Mouse (Mus musculus): ENCODE measurements around the gene Tctex1d1. TPM values are rescaled to one million over a fixed set of nuclear protein-coding genes. Genes with fewer than 3 reads are reported as not detected.

Gene Tctex1d1
- 1 to 10 TPM in 1 of 2 experiments, not detected in 1; 1.3 TPM for total RNA-seq (2021)
- long read RNA-seq, experiment 1, partial matches to known transcripts, result 0 of 1 reads
- long read RNA-seq, experiment 1, other reads (novel, unspliced or antisense), result 1 of 1 reads
- long read RNA-seq, experiment 2, result 0 reads

DNA sequence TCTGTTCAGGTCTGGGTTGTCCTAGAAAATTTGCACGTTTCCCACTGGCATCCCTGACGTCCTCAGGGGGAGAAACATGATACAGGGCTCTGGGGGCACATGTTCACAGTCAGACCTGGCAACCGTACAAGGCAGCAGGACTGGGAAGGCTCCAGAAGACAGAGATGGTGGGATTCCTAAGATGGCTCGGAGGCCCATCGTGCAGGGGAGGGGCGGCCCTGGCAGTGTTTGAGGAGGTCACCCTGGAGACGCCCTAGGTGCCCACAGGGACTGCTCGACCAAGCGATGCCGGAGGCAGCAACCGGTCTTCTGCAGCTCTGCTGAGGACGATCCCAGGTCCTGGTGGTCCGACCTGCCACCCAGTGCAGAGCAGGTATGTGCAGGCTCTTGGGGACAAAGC, at the start of gene Tctex1d1:
TSS of gene Tctex1d1 (plus strand) at position 167 of the 400 bp plus-strand sequence.
- peak in 1 of 2 experiments; percentile 13 for DNase-seq
- intact Hi-C loops (cut with DNase I), result no loop called here

- DNase-seq, result no peak
- intact Hi-C loops (cut with DNase I), result no loop called here
Measured at GRCm38 (mm10) chr4:102929491-102929890, 48.9 kb upstream of the Tctex1d1 start.

GRCm38 (mm10) chr4:102930679-102931078, 47.7 kb upstream of the Tctex1d1 start:
- DNase-seq, result no peak
- intact Hi-C loops (cut with DNase I), result no loop called here

DNA sequence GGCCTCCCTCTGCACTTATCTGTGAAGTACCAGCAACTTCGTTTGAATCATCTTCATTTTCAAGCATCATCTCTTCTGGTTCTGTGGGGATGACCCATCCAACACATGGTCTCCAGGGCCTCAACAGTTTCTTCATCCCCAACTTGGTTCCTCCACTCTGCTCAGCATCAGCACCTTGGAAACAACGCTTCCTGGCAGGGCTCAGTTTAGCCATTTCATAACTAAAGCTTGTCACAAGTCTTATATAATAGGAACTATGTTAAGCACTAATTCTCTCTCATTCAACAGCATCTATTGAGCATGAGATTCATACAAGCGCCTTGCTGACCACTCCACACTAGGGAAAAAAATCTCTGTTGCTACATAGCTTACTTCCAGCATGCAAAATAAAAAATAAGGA, 38.1 kb upstream of the Tctex1d1 start:
- intact Hi-C loops (cut with DNase I), result no loop called here
- DNase-seq, result no peak

- intact Hi-C loops (cut with DNase I), result no loop called here
- no peak for DNase-seq
Measured at GRCm38 (mm10) chr4:102940738-102941137, 37.7 kb upstream of the Tctex1d1 start.

- intact Hi-C loops (cut with DNase I), result no loop called here
- DNase-seq, result no peak
Measured at GRCm38 (mm10) chr4:102944325-102944724, 34.1 kb upstream of the Tctex1d1 start.

DNA sequence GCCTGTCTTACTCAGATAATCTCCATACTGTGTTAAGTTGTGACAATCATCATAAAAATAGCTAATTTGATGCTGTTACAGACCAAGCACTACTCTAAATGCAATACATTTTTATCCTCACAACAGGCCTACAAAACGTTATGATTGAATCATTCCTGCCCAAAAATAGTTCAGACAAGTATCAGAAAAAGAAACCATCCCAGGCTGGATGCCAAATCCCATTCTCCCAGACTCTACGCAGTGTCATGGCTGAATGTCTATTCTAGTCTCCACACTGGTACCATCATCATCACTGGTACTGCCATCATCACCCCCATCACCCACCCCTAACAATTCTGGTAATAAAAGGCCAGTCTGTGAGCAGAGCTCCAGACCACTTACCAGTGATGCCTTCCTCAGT, 25.9 kb upstream of the Tctex1d1 start:
- intact Hi-C loops (cut with DNase I), result no loop called here
- no peak for DNase-seq

DNA sequence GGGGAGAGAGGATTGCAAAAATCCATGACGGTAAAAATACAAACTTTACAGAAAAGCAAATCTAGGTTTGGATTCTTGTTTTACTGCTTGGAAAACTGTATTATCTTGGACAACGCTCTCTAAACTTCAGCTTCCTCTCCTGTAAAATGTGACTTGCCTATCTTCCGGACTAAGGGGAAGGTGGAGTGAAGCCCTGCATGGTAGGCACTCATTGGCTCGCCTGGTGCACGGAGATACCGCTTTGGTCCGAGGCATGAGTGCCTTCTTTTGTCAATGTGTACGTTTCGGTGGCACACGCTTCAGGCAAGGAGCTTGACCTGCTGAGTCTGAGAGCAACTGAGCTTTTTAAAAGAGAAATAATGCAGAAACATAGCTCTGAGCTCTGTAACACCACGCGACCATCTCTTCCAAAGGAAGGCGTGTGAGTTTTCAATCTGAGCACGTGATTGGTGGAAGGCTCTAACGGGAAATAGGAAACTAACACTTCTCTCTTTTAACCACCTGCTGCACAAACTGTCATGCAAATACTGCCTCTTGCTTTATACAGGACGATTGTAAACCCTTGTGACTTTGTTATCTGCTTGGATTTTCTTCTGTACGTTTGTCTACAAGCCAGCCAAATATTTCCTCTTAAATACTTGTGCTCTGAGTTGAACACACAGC, 23.0 kb upstream of the Tctex1d1 start:
- intact Hi-C loops (cut with DNase I), result no loop called here
- DNase-seq, result no peak

DNA sequence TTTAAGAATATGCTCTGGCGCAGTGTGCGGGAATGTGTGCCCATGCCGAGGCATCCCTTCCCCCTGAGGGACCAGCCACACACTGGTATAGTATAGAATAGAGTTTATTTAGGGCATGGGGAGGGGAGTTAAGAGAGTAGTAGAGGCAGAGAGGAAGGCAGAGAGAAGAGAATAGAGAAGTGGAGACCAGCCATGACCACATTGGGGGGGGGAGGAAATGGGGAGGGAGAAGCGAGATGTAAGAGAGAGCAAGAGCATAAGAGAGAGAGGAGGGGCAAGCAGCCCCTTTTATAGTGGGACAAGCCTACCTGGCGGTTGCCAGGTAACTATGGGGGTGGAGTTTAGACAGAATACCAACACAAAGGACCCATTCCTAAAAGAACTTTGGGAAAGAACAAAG, 19.0 kb upstream of the Tctex1d1 start:
- DNase-seq, result no peak
- intact Hi-C loops (cut with DNase I), result no loop called here

- no peak for DNase-seq
- intact Hi-C loops (cut with DNase I), result no loop called here
Measured at GRCm38 (mm10) chr4:102964174-102964573, 14.2 kb upstream of the Tctex1d1 start.

GRCm38 (mm10) chr4:102967811-102968210, 10.6 kb upstream of the Tctex1d1 start:
- intact Hi-C loops (cut with DNase I), result no loop called here
- DNase-seq, result no peak

- no peak for DNase-seq
- intact Hi-C loops (cut with DNase I), result no loop called here
Measured at GRCm38 (mm10) chr4:102969599-102969998, 8.8 kb upstream of the Tctex1d1 start.

- intact Hi-C loops (cut with DNase I), result no loop called here
- DNase-seq, result no peak
Measured at GRCm38 (mm10) chr4:102971159-102971558, 7.2 kb upstream of the Tctex1d1 start.

- intact Hi-C loops (cut with DNase I), result no loop called here
- no peak for DNase-seq
Measured at GRCm38 (mm10) chr4:102972071-102972470, 6.3 kb upstream of the Tctex1d1 start.

DNA sequence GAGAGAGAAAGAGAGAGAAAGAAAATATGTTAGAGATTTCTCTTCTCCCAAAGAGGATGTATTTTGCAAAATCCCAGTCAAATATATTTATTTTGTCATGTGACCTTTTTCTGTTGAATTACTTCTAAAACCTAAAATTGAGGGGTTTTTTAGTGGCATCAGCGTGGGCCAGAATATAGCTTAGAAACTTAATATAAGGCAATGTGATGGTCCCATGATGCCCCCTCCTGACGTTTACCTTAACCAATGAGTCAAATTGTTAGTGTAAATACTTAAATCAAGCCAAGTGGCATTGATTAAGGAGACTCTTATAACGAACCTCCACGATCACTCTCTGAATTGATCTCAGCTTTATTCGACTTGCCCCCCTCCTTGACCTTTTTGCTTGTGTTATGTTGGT, 4.2 kb upstream of the Tctex1d1 start:
- intact Hi-C loops (cut with DNase I), result no loop called here

GRCm38 (mm10) chr4:102976290-102977275, 1.8 kb upstream of the Tctex1d1 start:
- intact Hi-C loops (cut with DNase I), result no loop called here

More for the DNA sequence above, 4.2 kb upstream of the Tctex1d1 start:
- DNase-seq, result no peak

DNA sequence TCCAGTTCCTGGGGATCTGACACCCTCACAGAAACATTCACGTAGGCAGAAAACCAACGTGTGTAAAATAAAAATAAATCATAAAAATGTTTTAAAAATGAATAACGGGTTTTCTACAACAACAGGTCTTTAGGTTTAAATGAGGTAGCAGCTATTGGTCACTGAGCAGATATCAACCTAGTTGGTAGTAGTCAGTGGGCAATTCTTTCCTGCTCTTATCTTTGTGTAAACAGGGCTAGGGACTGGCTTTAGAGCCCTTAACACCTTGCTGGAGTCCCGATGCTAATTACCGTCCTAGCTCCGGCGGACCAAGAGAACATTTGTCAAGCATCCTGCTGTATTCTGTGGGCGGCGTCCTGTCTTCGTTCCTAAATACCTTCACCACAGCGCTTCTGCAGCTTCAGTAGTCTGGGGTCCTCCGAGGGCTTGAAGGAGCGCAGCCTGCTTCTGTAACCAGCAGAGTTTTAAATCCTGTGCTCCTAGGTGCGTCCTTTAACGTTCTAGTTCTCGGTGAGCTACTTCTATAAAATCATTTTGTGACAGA, 556 bp upstream of the Tctex1d1 start:
- intact Hi-C loops (cut with DNase I), result no loop called here
- no peak for DNase-seq

More at GRCm38 (mm10) chr4:102976290-102977275, 1.8 kb upstream of the Tctex1d1 start:
- no peak for DNase-seq

GRCm38 (mm10) chr4:102979385-102979784, 979 bp downstream of the Tctex1d1 start:
- DNase-seq, result no peak
- intact Hi-C loops (cut with DNase I), result no loop called here

- intact Hi-C loops (cut with DNase I), result no loop called here
- DNase-seq, result no peak
Measured at GRCm38 (mm10) chr4:102981709-102982108, 3.3 kb downstream of the Tctex1d1 start.

DNA sequence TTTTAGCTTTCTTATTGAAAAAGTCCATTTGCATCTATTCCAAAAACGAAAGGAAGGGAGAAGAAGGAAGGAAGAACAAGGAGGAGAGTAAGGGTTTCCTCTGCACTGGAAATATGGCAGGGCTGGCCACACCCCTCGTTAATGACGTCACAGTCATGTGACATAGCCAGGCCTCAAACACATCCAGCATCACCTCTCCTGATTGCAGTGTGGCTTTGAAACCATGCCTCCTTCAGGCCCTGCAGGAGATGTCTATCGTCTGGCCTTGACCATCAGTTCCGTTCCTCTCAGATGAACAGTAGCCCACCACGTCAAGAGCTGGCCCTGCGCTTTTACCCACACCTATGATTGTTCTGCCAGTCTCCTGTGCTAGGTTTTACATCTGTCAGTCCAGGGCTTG, 7.8 kb downstream of the Tctex1d1 start:
- intact Hi-C loops (cut with DNase I), result loop anchor here (5.0 kb wide), 1 partner anchor 361 kb away; no protein-coding TSS in a partner anchor
- no peak for DNase-seq

DNA sequence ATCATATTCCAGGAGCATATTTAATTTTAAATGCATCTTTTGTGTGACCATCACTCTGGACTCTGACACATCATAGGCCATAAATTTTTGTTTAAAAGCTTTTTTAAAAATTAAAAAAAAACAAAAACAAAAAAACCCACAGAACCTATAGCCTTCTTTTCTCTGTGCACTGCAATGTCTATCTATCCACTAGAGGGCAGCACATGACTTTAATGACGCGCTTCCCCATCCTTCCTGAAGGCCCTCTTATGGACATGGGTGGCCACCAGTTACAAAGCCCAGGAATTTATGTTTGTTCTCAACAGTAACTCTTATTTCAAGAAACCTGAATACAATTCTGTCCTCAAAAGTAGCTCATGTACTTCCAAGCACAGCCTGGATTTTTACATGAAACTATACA, 8.5 kb downstream of the Tctex1d1 start:
- peak; percentile 38 to 71 for DNase-seq
- intact Hi-C loops (cut with DNase I), result loop anchor here (1.0 to 5.0 kb wide), 2 partner anchors 159 to 360 kb away; no protein-coding TSS in a partner anchor

Data from heart, postnatal 14 days (tissue).